Mouse (Mus musculus): ENCODE data around the gene Zdhhc24. TPM values are rescaled to one million over a fixed set of nuclear protein-coding genes. Genes with fewer than 3 reads are reported as not detected.
"Not testable (repeated sequence)": the region's sequence is repeated elsewhere in the genome, so short reads cannot be mapped to it uniquely, and the experiment has no call there.

The Zdhhc24 gene
- total RNA-seq, 2 experiments from 2014 or later: 27.7 to 29.0 TPM

GRCm38 (mm10) chr19:4874613-4875012 lies 3.9 kb upstream of the Zdhhc24 start:
- DNase-seq (ENCODE audit: low spot score in 2 of 2); intact Hi-C loops (cut with DNase I): not testable (repeated sequence)

- intact Hi-C loops (cut with DNase I): no loop called here
Observed at GRCm38 (mm10) chr19:4876241-4876640, 2.2 kb upstream of the Zdhhc24 start.

GRCm38 (mm10) chr19:4876755-4877154 lies 1.7 kb upstream of the Zdhhc24 start:
- intact Hi-C loops (cut with DNase I): no loop called here

More at GRCm38 (mm10) chr19:4876241-4876640, 2.2 kb upstream of the Zdhhc24 start:
- no peak for DNase-seq (ENCODE audit: low spot score in 2 of 2)

GRCm38 (mm10) chr19:4877785-4878184 lies 683 bp upstream of the Zdhhc24 start, which contains the start of gene Actn3:
Gene Actn3, minus strand, starts transcription at chr19:4877909.
- no peak for DNase-seq (ENCODE audit: low spot score in 2 of 2)
- intact Hi-C loops (cut with DNase I): no loop called here

More at GRCm38 (mm10) chr19:4876755-4877154, 1.7 kb upstream of the Zdhhc24 start:
- no peak for DNase-seq (ENCODE audit: low spot score in 2 of 2)

GRCm38 (mm10) chr19:4879324-4879703 lies 846 bp downstream of the Zdhhc24 start:
- no peak for DNase-seq (ENCODE audit: low spot score in 2 of 2)
- intact Hi-C loops (cut with DNase I): no loop called here

GRCm38 (mm10) chr19:4883961-4884360 lies 5.5 kb downstream of the Zdhhc24 start:
- no peak for DNase-seq (ENCODE audit: low spot score in 2 of 2)
- intact Hi-C loops (cut with DNase I): no loop called here

DNA sequence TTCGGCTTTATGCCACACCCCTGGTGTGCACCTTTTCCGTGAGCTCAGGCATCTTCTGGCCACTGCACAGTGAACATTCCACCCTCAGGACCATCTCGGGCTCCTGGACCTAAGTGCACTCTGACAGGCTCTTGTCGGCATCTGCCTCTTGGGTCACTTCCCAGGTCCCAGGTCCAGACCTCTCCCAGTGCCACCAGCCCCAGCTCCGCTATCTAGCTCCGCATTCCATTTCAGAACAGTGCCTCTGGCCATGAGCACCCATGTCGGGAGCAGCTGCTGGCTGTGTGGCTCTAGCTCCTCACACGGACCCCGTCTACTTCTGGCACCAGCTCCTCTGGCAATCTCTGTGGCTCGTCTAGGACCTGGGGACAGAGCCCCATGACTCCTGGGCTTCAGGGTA lies 11.3 kb downstream of the Zdhhc24 start:
- intact Hi-C loops (cut with DNase I): no loop called here

DNA sequence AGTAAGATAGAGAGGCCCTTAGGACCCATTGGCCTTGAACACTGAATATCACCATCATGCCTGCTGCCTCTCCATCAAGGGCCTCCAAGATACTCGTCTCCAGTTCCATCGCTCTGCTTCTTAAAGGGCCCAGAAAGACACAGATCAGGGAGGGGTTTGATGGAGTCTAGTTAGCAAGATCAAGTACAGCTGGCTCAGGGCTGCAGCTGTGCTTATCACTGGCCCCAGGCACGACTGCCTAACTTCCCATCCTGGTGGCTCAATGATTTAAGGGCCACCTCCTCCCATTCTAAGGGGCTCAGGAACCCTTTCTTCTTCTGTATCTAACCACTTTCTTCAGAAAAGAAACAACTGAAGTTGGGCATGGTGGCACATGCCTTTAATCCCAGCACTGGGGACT lies 13.3 kb downstream of the Zdhhc24 start:
- DNase-seq (ENCODE audit: low spot score in 2 of 2): no peak
- intact Hi-C loops (cut with DNase I): no loop called here

More for the DNA sequence above, 11.3 kb downstream of the Zdhhc24 start:
- no peak for DNase-seq (ENCODE audit: low spot score in 2 of 2)

DNA sequence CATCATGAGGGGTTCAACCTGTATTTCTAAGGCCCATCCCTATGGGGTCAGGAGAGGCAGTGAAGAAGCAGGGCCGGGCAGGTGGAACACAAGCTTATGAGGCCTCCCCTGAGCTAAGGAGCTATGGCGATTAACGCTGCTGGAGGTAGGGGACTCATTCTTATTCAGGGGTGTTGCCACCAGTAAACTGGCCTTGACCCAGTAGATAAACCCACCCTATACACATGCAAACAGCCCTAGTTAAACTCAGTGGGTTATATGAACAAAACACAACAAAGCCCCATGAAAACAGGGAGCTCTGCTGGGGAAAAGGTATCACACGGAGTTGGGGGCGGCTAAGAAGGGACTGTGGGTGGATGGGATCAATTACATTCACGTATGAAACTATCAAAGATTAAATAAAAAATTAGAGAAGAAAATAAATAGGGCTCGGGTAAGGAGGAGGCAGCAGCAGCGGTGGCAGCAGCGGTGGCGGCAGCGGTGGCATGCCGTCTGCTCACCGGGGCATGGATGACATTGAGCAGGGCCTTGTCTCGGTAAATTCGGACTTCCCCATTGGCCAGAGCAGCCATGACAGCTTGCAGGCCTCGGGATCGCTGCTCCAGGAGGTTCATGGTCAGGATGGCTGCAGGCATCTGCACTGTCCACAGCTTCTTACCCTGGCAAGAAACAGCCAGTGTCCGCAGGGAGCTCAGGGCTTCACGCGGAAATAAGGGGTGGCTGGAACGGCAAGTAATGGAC lies 18.5 kb downstream of the Zdhhc24 start:
- no peak for DNase-seq (ENCODE audit: low spot score in 2 of 2)
- intact Hi-C loops (cut with DNase I): no loop called here

DNA sequence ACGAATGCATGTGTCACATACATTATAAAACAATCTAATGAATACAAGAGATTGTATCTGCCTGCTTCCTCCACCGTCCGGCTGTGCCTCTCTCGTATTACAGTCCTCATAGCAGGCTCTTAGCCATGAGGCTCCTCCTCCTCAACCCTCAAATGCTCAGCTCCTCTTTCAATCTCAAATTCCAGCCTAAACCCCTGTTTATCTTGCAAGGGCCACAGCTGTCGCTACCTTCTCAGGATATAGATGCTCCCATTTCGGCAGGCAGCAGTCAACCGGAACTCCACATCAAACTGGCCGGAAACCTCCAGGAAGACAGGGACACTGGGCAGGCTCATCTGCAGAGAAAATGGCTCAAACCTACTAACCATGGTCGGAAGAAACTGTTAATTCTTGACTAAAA lies 20.5 kb downstream of the Zdhhc24 start:
- DNase-seq (ENCODE audit: low spot score in 2 of 2): no peak
- intact Hi-C loops (cut with DNase I): no loop called here

GRCm38 (mm10) chr19:4899888-4900287 lies 21.4 kb downstream of the Zdhhc24 start:
- intact Hi-C loops (cut with DNase I): loop anchor here (10.0 kb wide), 1 partner anchor 275 kb away; the partner anchor contains the start of gene Rce1
- no peak for DNase-seq (ENCODE audit: low spot score in 2 of 2)

DNA sequence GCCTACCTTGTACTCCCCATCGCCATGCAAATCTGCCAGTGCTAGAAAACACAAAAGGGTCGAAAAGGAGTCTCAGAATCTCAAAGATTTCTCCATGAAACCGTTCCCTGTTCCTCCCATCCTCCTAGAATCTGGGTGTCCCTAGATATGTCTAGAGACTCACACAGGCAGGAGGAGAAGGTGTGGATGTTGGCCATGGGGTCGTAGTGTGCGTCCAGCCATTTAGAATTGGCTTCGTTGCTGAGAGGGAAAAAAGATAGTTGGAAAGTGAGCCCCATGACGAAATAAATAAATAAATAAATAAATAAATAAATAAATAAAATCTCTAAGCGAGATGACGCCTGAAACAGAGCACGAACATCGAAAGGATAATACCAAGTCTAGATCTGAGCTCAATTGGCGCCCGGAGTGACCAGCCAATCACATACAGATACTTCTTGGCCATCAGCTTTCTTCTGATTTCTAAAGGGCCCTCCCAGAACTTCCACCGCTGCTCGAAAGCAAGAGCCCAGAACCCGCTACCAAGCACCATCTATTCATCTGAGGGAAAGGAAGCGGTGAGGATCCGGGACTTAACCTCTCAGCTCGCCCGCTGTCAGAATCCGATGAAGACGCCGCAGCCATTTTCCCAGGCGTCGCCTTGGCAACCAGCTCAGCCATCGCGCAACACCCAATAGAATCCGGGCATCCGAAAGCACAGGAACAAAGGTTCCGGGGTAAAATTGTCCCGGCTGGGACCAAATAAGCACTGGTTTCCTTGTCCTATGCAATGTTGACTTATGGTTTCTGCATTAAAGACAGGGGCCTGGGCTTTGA lies 27.7 kb downstream of the Zdhhc24 start, which contains the start of gene Bbs1:
TSS of gene Bbs1 (minus strand) at position 650 of the 816 bp plus-strand sequence.
- DNase-seq (ENCODE audit: low spot score in 2 of 2): peak; percentile 84 to 88
- intact Hi-C loops (cut with DNase I): loop anchor here (10.0 kb wide), 1 partner anchor 281 kb away; the partner anchor contains the start of gene Rce1

GRCm38 (mm10) chr19:4908107-4908506 lies 29.6 kb downstream of the Zdhhc24 start:
- DNase-seq (ENCODE audit: low spot score in 2 of 2): peak; percentile 27 to 48
- intact Hi-C loops (cut with DNase I): loop anchor here (10.0 kb wide), 1 partner anchor 283 kb away; the partner anchor contains the start of gene Rce1

DNA sequence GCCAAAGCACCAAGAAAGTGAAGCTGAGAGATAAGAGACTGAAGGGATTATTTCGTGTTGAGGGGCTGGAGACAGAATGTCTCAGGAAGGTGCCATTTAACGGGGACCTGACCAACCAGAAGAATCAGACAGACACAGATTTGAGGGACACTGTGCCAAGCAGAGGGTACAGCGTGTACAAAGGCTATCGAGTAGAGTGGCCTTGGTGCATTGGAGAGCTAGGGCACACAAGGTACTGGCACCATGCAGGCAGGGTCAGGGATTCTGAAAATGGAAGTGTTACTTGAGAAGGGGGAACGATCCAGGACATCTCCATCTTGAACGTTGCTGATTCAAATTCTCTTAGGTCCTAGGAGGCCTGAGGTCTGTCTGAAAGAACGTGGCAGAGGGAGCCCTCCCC lies 30.9 kb downstream of the Zdhhc24 start:
- intact Hi-C loops (cut with DNase I): loop anchor here (10.0 kb wide), 1 partner anchor 285 kb away; the partner anchor contains the start of gene Rce1

DNA sequence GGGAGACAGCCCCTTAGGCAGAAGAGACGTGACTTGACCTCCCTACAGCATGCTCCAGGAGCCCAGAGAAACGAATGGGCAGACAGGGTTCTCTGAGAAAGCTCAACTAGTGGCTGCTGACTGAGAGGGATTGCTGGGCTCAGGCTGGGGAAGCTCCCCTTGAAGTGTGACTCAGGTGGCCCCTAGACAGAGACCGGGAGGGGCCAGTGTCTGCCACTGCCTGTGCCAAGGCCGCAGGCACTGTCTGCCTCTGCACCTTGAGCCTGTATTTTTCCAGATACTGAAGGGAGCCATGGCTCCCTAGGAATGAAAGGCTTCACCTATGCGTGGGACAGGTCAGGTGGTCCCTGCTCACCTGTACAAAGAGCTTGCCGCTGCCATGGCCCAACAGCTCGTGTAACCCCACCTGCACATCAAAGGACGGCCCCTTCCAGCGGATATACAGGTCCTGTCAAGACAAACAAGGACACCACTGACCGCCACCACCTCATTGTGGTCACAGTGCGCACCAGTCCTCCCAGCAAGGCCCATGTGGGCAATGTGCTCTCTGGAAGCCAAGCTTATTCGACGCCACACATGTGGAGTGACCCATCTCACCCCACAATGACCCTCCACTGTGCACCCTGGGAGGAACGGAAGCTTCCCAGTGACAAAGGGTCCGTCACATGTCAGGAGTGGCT lies 37.6 kb downstream of the Zdhhc24 start:
- intact Hi-C loops (cut with DNase I): no loop called here
- no peak for DNase-seq (ENCODE audit: low spot score in 2 of 2)

More for the DNA sequence above, 30.9 kb downstream of the Zdhhc24 start:
- DNase-seq (ENCODE audit: low spot score in 2 of 2): no peak

GRCm38 (mm10) chr19:4916827-4917226 lies 38.4 kb downstream of the Zdhhc24 start:
- DNase-seq (ENCODE audit: low spot score in 2 of 2): no peak
- intact Hi-C loops (cut with DNase I): no loop called here

DNA sequence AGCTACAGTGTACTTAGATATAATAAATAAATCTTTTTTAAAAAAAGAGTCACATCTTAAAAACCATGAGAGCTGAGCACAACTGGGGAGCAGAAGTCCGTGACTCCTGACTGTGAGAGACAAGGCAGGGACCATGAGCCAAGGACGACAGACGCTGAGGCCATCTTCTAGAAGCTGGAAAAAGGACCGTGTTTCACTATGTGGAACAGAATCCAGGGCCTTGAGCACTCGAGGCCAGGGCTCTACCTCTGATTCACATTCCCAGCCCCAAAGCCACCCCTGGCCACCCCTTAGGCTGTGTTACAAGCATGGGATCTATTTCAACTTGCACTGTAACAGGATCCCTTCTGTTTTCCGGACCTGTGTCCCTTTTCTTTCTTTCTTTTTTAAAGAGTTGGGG lies 41.2 kb downstream of the Zdhhc24 start:
- intact Hi-C loops (cut with DNase I): no loop called here
- no peak for DNase-seq (ENCODE audit: low spot score in 2 of 2)

DNA sequence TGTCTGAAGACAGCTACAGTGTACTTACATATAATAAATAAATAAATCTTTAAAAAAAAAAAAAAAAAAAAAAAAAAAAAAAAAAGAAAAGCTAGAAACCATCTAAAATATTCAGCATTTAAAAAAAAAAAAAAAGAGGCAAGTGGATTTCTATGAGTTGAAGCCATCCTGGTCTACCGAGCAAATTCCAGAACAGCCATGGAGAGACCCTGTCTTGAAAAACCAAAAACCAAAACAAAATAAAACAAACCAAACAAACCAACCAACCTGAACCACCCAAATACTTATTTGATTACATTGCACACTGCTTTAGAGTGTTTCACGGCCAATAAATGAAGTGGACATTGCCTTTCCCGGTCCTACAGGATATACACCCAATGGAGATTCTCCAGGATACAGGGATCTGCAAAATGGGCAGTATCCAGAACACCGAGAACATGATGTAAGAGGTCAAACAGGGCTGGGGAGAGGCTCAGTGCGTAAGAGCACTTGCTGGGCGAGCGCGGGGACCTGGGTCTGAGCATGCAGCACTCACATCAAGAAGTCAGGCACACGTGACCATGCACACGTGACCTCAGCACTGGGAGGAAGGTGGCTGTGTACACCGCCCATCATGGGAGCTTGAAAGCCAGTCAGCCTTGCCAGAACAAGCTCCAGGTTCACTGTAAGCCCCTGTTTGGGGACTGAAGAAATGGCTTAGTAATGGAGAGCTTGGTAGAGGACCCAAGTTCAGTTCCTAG lies 46.8 kb downstream of the Zdhhc24 start:
- DNase-seq (ENCODE audit: low spot score in 2 of 2): no peak
- intact Hi-C loops (cut with DNase I): no loop called here
